Mouse (Mus musculus) liver, embryonic 14.5 days (tissue): ENCODE measurements around the gene Ankrd23. TPM values are rescaled to one million over a fixed set of nuclear protein-coding genes. Genes with fewer than 3 reads are reported as not detected.

Experiments used
- ATAC-seq: fragments of 200-750 bp; cut with Nextera tagmentation; 2 replicates; pipeline ENCODE4 v1.8.0; 2017; ENCODE audit warnings: moderate number of reproducible peaks, mild to moderate bottlenecking, moderate library complexity; ENCODE audit not compliant: insufficient read depth
- DNase-seq, 3 experiments: peaks; one replicate each; pipeline ENCODE4 v3.0.0-alpha.2; 2012 to 2013; ENCODE audit warnings: low read depth in 3 of 3, low spot score in 3 of 3
- H3K27ac ChIP-seq: fragments of 300-500 bp; sonication (generic); 2 replicates; pipeline ENCODE4 v1.5.1; 2014; ENCODE audit warnings: moderate library complexity, mild to moderate bottlenecking, control low read depth, inconsistent platforms
- H3K27me3 ChIP-seq: fragments of 300-500 bp; sonication (generic); 2 replicates; pipeline ENCODE4 v1.6.1; 2014; ENCODE audit warnings: mild to moderate bottlenecking, low read length, moderate library complexity; ENCODE audit not compliant: control insufficient read depth, insufficient read depth
- H3K36me3 ChIP-seq: fragments of 300-500 bp; sonication (generic); replicated peaks from 2 replicates; pipeline ENCODE4 v1.6.1; 2014; ENCODE audit warnings: low read depth; ENCODE audit not compliant: control insufficient read depth, insufficient read depth
- H3K4me1 ChIP-seq, 2 experiments: fragments of 200-500 bp in 1 of 2; fragments of 300-500 bp in 1 of 2; sonication (generic) in 1 of 2; replicated peaks; 2 replicates each; pipeline ENCODE4 v1.6.1; 2012 to 2014; ENCODE audit warnings: antibody characterized with exemption in 1 of 2, inconsistent platforms in 1 of 2, low read length in 1 of 2; ENCODE audit not compliant: control insufficient read depth in 2 of 2, insufficient read depth in 2 of 2
- H3K4me2 ChIP-seq: fragments of 300-500 bp; sonication (generic); 2 replicates; pipeline ENCODE4 v1.6.1; 2014; ENCODE audit warnings: low read depth, mild to moderate bottlenecking, control low read depth, moderate library complexity
- H3K4me3 ChIP-seq, 2 experiments: fragments of 200-500 bp in 1 of 2; fragments of 300-500 bp in 1 of 2; sonication (generic) in 1 of 2; 2 replicates each; pipeline ENCODE4 v1.5.1; 2012 to 2014; ENCODE audit warnings: low read depth in 2 of 2, low read length in 2 of 2, mild to moderate bottlenecking in 2 of 2, control low read depth in 1 of 2, inconsistent platforms in 1 of 2, moderate library complexity in 1 of 2; ENCODE audit not compliant: insufficient read depth in 1 of 2
- H3K9ac ChIP-seq: fragments of 300-500 bp; sonication (generic); replicated peaks from 2 replicates; pipeline ENCODE4 v1.6.1; 2014; ENCODE audit warnings: mild to moderate bottlenecking, control low read depth, moderate library complexity
- H3K9me3 ChIP-seq: fragments of 300-500 bp; sonication (generic); 2 replicates; pipeline ENCODE4 v1.6.1; 2016; ENCODE audit warnings: low read length, mixed read lengths; ENCODE audit not compliant: control insufficient read depth
- CTCF ChIP-seq: IDR thresholded peaks from 2 replicates; pipeline ENCODE4 v1.5.1; 2016; ENCODE audit warnings: antibody characterized with exemption, low read depth, control low read depth
- EP300 ChIP-seq: IDR thresholded peaks from 2 replicates; pipeline ENCODE4 v1.6.1; 2016; ENCODE audit warnings: antibody characterized with exemption, low read depth
- WGBS: fragments of 180-500 bp; shearing (Covaris S2); extraction: QIAGEN DNeasy Blood & Tissue Kit; methylation state at CpG from one replicate; pipeline ENCODE4 v1.1.7; 2014; ENCODE audit not compliant: insufficient replicate concordance; 5-methylcytosine and 5-hydroxymethylcytosine counted together
- polyA plus RNA-seq, 2 experiments: library from polyadenylated mRNA; depleted of rRNA in 1 of 2; stranded (reverse) in 1 of 2; unstranded in 1 of 2; fragments of >200 nt; fragmentation: Nextera tagmentation in 1 of 2; extraction: Ambion mirVana in 1 of 2; gene quantifications; 2 replicates each; pipeline versions ENCODE4 v1.2.1 to v1.2.3; 2012 to 2014

Ankrd23 gene
- polyA plus RNA-seq, 2 experiments = 0.80 to 2.3 TPM

DNA sequence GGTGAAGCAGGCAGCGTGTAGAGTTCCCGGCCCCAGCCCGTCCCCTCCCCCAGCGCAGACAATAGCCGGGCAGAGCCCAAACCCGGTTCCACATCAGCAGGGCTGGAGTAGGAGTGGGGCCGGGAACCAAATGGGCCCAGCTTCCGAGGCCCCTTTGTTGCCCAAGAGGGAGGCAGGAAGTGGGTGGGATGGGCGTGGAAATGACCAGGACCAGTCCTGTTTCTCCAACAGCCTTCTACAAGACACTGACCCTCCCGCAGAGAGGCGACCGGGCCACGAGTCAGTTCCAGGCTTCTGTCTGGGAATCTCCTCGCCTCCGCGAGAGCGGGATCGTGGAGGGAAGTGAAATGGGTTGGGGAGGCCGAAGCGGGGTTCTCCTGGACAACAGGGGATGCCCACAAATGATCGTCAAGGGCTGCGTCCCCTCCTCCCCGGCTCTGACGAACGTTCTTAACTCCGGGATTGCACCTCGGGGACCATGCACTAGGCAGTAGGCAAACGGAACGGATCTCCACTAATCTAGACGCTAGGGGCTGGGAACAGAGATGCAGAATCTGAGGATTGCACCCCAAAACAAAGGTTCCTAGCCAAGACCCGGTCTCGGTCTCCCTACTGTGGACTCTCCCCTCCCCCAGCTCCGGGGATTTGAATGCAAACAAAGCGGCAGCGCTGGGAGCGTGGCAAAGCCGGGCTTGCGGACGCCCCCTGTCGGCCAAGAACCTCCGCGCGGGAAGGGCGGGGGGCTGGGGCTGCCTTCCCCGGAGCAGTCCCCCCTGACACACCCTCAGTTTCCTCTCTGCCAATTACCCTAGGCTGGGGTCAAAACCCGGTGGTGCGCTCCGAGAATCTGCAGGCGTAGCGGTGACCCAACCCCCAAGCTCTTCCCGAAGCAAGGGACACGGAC lies 20.1 kb upstream of the Ankrd23 start:
- H3K27me3 ChIP-seq = peaks cover 66% of the 10 kb centered on the region
- peak; percentile 80 for TF ChIP-seq CTCF
- TF ChIP-seq EP300 = no peak
- under 1% methylated on average over 52 of the region's 52 CpGs for WGBS

DNA sequence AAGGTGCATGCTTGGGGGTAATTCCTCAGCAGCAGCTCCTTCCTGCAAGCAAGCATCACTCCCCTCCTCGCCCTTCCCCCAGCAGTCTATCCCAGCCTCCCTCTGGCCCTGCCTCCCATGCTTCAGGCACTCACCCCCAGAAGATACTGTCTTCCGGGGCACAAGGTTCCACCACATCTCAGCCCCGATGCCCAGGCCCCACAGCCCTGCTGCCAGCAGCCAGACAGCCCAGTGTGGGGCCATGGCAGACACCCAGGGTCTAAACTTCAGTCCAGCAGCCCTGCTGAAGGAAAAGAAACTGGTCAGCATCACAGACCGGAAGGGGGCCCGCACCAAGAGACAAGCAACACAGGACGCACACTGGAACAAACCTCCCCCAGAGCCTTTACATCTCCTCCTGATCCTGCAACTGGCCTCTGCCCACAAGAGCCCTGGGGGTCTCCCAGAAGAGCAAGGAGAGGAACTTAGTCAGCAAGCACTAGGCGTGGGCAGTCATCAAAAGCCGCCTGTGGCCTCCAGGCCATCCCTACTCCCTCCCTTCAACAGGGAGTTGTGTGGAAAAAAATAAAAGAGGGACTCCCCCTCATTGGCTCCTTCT lies 19.2 kb upstream of the Ankrd23 start:
- H3K4me1 ChIP-seq = no peaks in the 10 kb centered on the region
- no peaks in the 10 kb centered on the region for H3K9me3 ChIP-seq
- peak overlapping the region; percentile 49 for H3K4me2 ChIP-seq
- no peak overlapping the region for H3K27ac ChIP-seq
- peak overlapping the region; percentile 52 to 57 for H3K4me3 ChIP-seq
- TF ChIP-seq CTCF (no peak), EP300 (no peak)
- no peak overlapping the region for H3K9ac ChIP-seq
- ATAC-seq (no peak), DNase-seq (no peak)
- peaks cover 60% of the 10 kb centered on the region for H3K27me3 ChIP-seq
- 15% methylated on average over 8 of the region's 8 CpGs for WGBS
- no peaks in the 10 kb centered on the region for H3K36me3 ChIP-seq

More for the DNA sequence above, 20.1 kb upstream of the Ankrd23 start:
- peak overlapping the region; percentile 52 to 57 for H3K4me3 ChIP-seq
- H3K4me2 ChIP-seq = peak overlapping the region; percentile 49
- ATAC-seq = peak; percentile 60
- no peaks in the 10 kb centered on the region for H3K9me3 ChIP-seq
- no peak for DNase-seq
- H3K4me1 ChIP-seq = 0 out of 4 replicates have a peak, but pooled peaks cover 0 to 1% of the 10 kb centered on the region in 2 experiments
- no peaks in the 10 kb centered on the region for H3K36me3 ChIP-seq
- peak overlapping the region; percentile 39 for H3K9ac ChIP-seq
- no peak overlapping the region for H3K27ac ChIP-seq

DNA sequence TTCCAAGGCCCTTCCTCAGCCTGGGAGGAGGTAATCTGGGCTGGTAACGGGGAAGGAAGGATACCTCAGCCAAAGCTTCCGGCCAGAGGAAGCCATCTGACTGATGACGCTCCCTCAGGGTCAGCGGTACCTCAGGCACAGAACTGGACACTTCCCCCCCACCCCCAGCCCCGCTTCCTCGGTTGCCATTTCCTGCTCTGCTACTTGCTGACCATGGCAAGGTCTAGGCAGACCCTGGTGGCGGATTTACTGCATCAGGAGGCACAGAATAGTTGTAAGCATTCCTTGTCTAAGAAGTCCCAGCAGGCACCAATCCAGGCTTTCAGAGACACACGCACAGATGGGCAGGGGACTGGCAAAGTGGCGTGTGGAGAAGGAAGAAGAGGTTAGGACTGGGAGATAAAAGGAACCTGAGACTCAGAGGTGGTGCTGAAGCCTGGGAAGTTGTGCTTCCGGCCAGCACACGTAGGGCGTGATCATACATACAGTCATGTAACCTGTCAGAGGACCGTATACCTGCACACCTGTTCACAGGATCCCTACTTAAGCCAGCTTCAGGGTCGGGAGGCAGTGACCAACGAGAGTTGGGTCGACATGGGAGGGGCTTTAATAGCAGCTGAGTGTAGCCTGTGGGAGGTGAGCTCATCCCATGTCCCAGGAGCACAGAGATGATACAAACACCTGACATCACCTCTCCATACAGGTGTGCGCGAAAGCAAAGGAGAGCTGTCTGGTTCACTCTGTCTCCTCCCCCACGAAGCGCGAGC lies 18.1 kb upstream of the Ankrd23 start:
- TF ChIP-seq EP300 (no peak), CTCF (no peak)
- H3K27me3 ChIP-seq = peaks cover 51% of the 10 kb centered on the region
- no peak overlapping the region for H3K9ac ChIP-seq
- no peaks in the 10 kb centered on the region for H3K36me3 ChIP-seq
- H3K4me2 ChIP-seq = peak overlapping the region; percentile 49
- no peaks in the 10 kb centered on the region for H3K4me1 ChIP-seq
- H3K9me3 ChIP-seq = no peaks in the 10 kb centered on the region
- no peak for ATAC-seq
- WGBS = 42% methylated on average over 21 of the region's 21 CpGs
- H3K4me3 ChIP-seq = no peak overlapping the region
- DNase-seq = no peak
- H3K27ac ChIP-seq = no peak overlapping the region

DNA sequence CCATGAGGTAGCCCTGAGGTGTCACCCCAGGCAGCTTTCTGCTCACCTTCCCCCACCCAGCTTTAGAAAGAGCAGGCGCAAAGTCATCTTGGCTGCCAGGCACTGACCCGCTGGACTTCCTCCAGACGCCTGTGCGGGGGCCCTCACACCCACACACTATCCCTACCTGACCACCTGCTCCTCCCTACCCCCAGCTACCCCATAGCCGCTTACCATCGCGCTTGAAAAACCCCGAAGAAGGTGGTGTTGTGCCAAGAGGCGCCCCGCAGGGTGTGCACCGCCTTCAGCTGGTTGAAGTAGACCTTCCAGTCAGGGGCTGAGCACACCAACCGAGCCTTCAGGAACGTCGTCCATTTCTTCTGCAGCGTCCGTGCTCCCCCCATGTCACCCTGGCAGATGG lies 15.8 kb upstream of the Ankrd23 start:
- Histone ChIP-seq H3K27ac (no peak overlapping the region), H3K4me2 (no peak overlapping the region), H3K9me3 (no peaks in the 10 kb centered on the region), H3K9ac (no peak overlapping the region), H3K4me1 (no peaks in the 10 kb centered on the region), H3K4me3 (no peak overlapping the region), H3K27me3 (peaks cover 28% of the 10 kb centered on the region), H3K36me3 (no peaks in the 10 kb centered on the region)
- no peak for TF ChIP-seq CTCF
- no peak for TF ChIP-seq EP300
- DNase-seq (no peak), ATAC-seq (no peak)
- WGBS = 68% methylated on average over 16 of the region's 16 CpGs

DNA sequence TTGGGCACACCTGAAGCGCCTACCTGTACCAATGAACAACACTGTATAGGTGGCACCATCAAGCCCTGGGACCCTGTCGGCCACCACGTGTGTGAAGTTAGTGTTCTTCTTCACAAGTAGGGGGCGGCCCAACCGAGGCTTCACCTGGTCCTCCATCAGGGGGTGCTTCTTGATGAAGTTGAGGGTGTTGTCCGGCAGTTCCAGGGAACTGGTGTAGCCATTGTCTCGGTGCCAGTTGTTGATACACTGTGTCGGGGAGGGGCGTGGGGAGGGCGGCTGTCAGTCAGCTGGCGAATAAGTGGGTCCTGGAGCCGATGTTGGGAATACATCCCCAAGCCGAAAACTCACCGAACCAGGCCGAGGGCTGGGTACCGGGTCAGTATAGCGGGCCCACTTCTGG lies 15.2 kb upstream of the Ankrd23 start:
- Histone ChIP-seq H3K27me3 (peaks cover 22% of the 10 kb centered on the region), H3K27ac (no peak overlapping the region), H3K4me3 (no peak overlapping the region), H3K36me3 (no peaks in the 10 kb centered on the region), H3K4me1 (no peaks in the 10 kb centered on the region), H3K9ac (no peak overlapping the region), H3K4me2 (no peak overlapping the region), H3K9me3 (no peaks in the 10 kb centered on the region)
- no peak for TF ChIP-seq CTCF
- no peak for TF ChIP-seq EP300
- 77% methylated on average over 17 of the region's 17 CpGs for WGBS
- DNase-seq (no peak), ATAC-seq (no peak)
